Mouse (Mus musculus) heart, embryonic 10.5 days (tissue): ENCODE results near the gene Mok. TPM values are rescaled to one million over a fixed set of nuclear protein-coding genes. Genes with fewer than 3 reads are reported as not detected.

Source experiments
- DNase-seq: peaks from one replicate; pipeline ENCODE4 v3.0.0-alpha.2; 2017; ENCODE audit warnings: low spot score
- H3K27ac ChIP-seq: fragments of 300-500 bp; sonication (generic); 2 replicates; pipeline ENCODE4 v1.5.1; 2016; ENCODE audit warnings: mild to moderate bottlenecking
- H3K27me3 ChIP-seq: fragments of 300-500 bp; sonication (generic); 2 replicates; pipeline ENCODE4 v1.6.1; 2016; ENCODE audit warnings: mild to moderate bottlenecking; ENCODE audit not compliant: poor library complexity, insufficient read depth, severe bottlenecking
- H3K36me3 ChIP-seq: fragments of 300-500 bp; sonication (generic); 2 replicates; pipeline ENCODE4 v1.6.1; 2016; ENCODE audit warnings: mild to moderate bottlenecking, moderate library complexity
- H3K4me1 ChIP-seq: fragments of 300-500 bp; sonication (generic); 2 replicates; pipeline ENCODE4 v1.6.1; 2016; ENCODE audit warnings: mild to moderate bottlenecking
- H3K4me3 ChIP-seq: fragments of 300-500 bp; sonication (generic); 2 replicates; pipeline ENCODE4 v1.5.1; 2016; ENCODE audit warnings: mild to moderate bottlenecking, moderate library complexity
- H3K9me3 ChIP-seq: fragments of 300-500 bp; sonication (generic); 2 replicates; pipeline ENCODE4 v1.6.1; 2016; ENCODE audit warnings: mild to moderate bottlenecking, moderate library complexity
- WGBS: fragments of 180-500 bp; shearing (Covaris S2); methylation state at CpG from one replicate; pipeline ENCODE4 v1.1.7; 2016; 5-methylcytosine and 5-hydroxymethylcytosine counted together
- polyA plus RNA-seq: library from polyadenylated mRNA; unstranded; fragments of >200 nt; fragmentation: Nextera tagmentation; extraction: Ambion mirVana; gene quantifications from 2 replicates; pipeline ENCODE4 v1.2.1, GENCODE M21; 2016

Gene Mok
- polyA plus RNA-seq, 1 experiment from 2014 or later: 4.3 TPM

DNA sequence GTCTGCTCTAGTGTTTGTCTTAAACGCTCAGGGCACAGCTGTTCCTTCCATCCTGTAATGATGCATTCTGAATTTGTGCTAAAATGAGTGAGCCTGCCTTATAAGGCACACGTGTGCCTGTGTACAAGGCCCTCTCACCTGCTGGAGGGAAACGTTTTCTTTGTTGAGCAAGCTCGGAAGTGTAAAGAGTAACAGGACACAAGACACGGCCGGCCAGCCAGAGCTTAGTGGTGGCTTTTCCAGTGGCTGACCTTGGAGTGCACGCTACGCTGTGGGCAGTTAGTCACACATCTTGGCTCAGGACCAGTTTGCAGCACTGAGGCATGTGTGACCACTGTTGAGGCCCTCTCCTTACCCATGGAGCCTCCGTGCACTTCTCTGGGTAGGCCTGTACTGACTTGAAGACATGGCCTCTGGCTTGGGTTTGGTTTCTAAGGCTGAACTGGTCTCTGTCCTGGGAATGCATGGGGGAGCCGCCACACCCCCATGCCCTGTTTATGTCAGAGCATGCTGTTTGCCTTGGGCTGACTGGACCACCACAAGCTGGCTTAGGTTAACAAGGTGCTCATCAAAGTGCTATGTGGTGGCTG is 42.8 kb downstream of the Mok start:
- H3K27me3 ChIP-seq: no peaks in the 10 kb centered on the region
- H3K27ac ChIP-seq: no peak overlapping the region
- no peak for DNase-seq
- 94% methylated on average over 10 of the region's 10 CpGs for WGBS
- H3K4me1 ChIP-seq: peaks cover 38% of the 10 kb centered on the region
- H3K4me3 ChIP-seq: no peak overlapping the region
- no peaks in the 10 kb centered on the region for H3K9me3 ChIP-seq
- peaks cover 11% of the 10 kb centered on the region for H3K36me3 ChIP-seq

- 83% methylated on average over 6 of the region's 6 CpGs for WGBS
These were observed 43.5 kb downstream of the Mok start for GRCm38 (mm10) chr12:110797202-110797601.

DNA sequence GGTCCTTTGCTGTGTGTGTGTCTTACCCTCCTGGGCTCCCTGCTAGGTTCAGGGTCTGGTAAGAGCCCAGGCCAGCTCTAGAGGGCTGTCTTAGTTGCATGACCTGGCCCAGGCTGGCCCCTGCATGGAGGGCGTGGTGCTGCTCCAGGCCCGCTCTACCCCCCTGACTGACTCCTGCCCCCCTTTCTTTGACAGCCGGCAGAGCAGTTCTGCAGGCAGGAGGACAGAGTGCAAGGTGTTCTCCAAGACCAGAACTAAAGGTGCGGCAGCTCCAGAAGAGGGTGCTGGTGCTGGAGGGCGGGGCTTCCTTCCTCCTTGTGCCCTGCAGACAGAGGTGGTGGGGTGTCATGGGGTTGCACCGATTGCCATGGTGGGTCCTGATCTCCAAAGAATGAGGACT is 44.0 kb downstream of the Mok start:
- DNase-seq: no peak
- Histone ChIP-seq H3K27ac (no peak overlapping the region), H3K36me3 (peaks cover 14% of the 10 kb centered on the region), H3K9me3 (no peaks in the 10 kb centered on the region), H3K27me3 (no peaks in the 10 kb centered on the region), H3K4me1 (peaks cover 31% of the 10 kb centered on the region), H3K4me3 (no peak overlapping the region)
- 86% methylated on average over 6 of the region's 6 CpGs for WGBS

More at GRCm38 (mm10) chr12:110797202-110797601, 43.5 kb downstream of the Mok start:
- no peak overlapping the region for H3K4me3 ChIP-seq
- peaks cover 14% of the 10 kb centered on the region for H3K36me3 ChIP-seq
- H3K27me3 ChIP-seq: no peaks in the 10 kb centered on the region
- H3K4me1 ChIP-seq: peaks cover 32% of the 10 kb centered on the region
- H3K9me3 ChIP-seq: no peaks in the 10 kb centered on the region
- H3K27ac ChIP-seq: no peak overlapping the region
- no peak for DNase-seq

DNA sequence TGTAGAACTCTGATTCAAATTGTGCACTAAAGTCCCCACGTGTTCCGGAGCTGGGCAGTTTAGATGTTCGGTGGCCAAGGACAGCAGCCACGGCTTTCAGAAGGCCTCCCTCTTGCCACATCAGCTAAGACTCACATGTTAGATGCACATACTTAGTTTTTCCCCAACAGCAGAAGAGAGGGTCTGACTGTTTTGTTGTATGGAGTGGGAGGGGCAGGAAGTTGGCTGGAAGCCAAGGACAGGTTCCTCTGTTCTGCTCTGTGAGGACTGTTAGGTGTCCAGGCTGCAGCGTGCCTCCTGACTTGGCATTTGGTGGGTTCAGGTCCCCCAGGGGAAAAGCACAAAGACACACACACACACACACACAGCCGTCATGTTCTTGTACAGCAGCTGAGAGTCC is 45.7 kb downstream of the Mok start:
- WGBS: 88% methylated on average over 6 of the region's 6 CpGs

DNA sequence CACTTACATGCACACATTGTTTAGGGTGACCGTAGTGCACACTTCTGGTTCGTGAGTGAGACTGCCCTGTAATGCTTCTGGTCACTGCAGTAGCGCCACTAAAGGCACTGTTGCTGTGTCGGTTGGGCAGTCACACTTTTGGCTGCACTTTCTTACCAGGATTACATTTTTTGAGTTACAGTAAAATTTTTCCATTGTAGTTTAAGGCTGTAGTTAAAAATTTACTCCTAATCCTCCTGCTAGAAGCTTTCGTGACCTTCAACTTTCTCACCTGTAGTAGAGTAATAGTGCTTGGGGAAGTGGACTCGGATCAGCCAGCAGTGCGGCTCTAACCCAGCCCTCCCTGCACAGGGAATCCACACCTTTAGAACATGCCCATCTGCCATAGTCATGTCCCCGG is 49.7 kb downstream of the Mok start:
- no peak overlapping the region for H3K27ac ChIP-seq
- H3K4me1 ChIP-seq: peaks cover 15% of the 10 kb centered on the region; the same call in 1 of the 2 replicates
- H3K36me3 ChIP-seq: peaks cover 9% of the 10 kb centered on the region
- no peaks in the 10 kb centered on the region for H3K9me3 ChIP-seq
- no peak for DNase-seq
- WGBS: 92% methylated on average over 8 of the region's 8 CpGs
- no peaks in the 10 kb centered on the region for H3K27me3 ChIP-seq
- H3K4me3 ChIP-seq: no peak overlapping the region

More for the DNA sequence above, 45.7 kb downstream of the Mok start:
- no peaks in the 10 kb centered on the region for H3K9me3 ChIP-seq
- H3K27me3 ChIP-seq: no peaks in the 10 kb centered on the region
- no peak overlapping the region for H3K27ac ChIP-seq
- no peak overlapping the region for H3K4me3 ChIP-seq
- DNase-seq: no peak
- H3K36me3 ChIP-seq: peaks cover 14% of the 10 kb centered on the region
- H3K4me1 ChIP-seq: peaks cover 23% of the 10 kb centered on the region

GRCm38 (mm10) chr12:110790580-110790979 is 50.2 kb downstream of the Mok start:
- peaks cover 9% of the 10 kb centered on the region for H3K36me3 ChIP-seq
- H3K4me3 ChIP-seq: no peak overlapping the region
- H3K27me3 ChIP-seq: no peaks in the 10 kb centered on the region
- no peaks in the 10 kb centered on the region for H3K9me3 ChIP-seq
- peaks cover 15% of the 10 kb centered on the region; the same call in 1 of the 2 replicates for H3K4me1 ChIP-seq
- H3K27ac ChIP-seq: no peak overlapping the region
- no peak for DNase-seq
- WGBS: 89% methylated on average over 4 of the region's 4 CpGs

- H3K36me3 ChIP-seq: peaks cover 15% of the 10 kb centered on the region; the same call in 1 of the 2 replicates
- WGBS: 88% methylated on average over 4 of the region's 4 CpGs
- no peak overlapping the region for H3K4me3 ChIP-seq
- peaks cover 14% of the 10 kb centered on the region for H3K4me1 ChIP-seq
- H3K9me3 ChIP-seq: no peaks in the 10 kb centered on the region
- H3K27me3 ChIP-seq: no peaks in the 10 kb centered on the region
- DNase-seq: no peak
- no peak overlapping the region for H3K27ac ChIP-seq
These were observed 54.5 kb downstream of the Mok start for GRCm38 (mm10) chr12:110786243-110786642.

GRCm38 (mm10) chr12:110784211-110784610 is 56.5 kb downstream of the Mok start:
- Histone ChIP-seq H3K9me3 (no peaks in the 10 kb centered on the region), H3K4me1 (peaks cover 8% of the 10 kb centered on the region), H3K27me3 (no peaks in the 10 kb centered on the region), H3K4me3 (no peak overlapping the region), H3K27ac (no peak overlapping the region), H3K36me3 (peaks cover 29% of the 10 kb centered on the region; the same call in 1 of the 2 replicates)
- 81% methylated on average over 2 of the region's 2 CpGs for WGBS
- DNase-seq: no peak

- Histone ChIP-seq H3K4me1 (peaks cover 14% of the 10 kb centered on the region), H3K9me3 (no peaks in the 10 kb centered on the region), H3K27me3 (no peaks in the 10 kb centered on the region), H3K4me3 (no peak overlapping the region), H3K36me3 (peaks cover 31% of the 10 kb centered on the region; the same call in 1 of the 2 replicates), H3K27ac (no peak overlapping the region)
- no peak for DNase-seq
- WGBS: 72% methylated on average over 1 of the region's 1 CpGs
These were observed 58.5 kb downstream of the Mok start for GRCm38 (mm10) chr12:110782278-110782677.

GRCm38 (mm10) chr12:110781181-110781580 is 59.6 kb downstream of the Mok start:
- peaks cover 17% of the 10 kb centered on the region for H3K4me1 ChIP-seq
- 84% methylated on average over 8 of the region's 8 CpGs for WGBS
- H3K27ac ChIP-seq: no peak overlapping the region
- H3K36me3 ChIP-seq: peaks cover 31% of the 10 kb centered on the region; the same call in 1 of the 2 replicates
- no peak overlapping the region for H3K4me3 ChIP-seq
- H3K9me3 ChIP-seq: no peaks in the 10 kb centered on the region
- no peak for DNase-seq
- H3K27me3 ChIP-seq: no peaks in the 10 kb centered on the region

DNA sequence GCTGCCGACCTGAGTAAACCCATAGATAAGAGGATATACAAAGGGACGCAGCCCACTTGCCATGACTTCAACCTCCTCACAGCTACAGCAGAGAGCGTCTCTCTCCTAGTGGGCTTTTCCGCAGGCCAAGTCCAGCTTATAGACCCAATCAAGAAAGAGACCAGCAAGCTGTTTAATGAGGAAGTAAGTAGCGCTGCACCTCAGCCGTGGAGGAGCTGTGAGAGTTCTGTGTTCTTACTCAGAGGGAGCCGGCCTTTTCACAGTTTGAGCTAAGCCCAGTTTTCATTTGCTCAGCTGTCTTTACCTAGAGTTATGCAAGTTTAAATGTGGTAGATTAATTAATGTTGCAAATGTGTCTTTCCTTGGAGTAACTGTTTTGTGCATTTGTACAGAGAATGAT is 61.4 kb downstream of the Mok start:
- Histone ChIP-seq H3K27ac (no peak overlapping the region), H3K4me1 (peaks cover 20% of the 10 kb centered on the region), H3K4me3 (no peak overlapping the region), H3K27me3 (no peaks in the 10 kb centered on the region), H3K9me3 (no peaks in the 10 kb centered on the region), H3K36me3 (peaks cover 26% of the 10 kb centered on the region; the same call in 1 of the 2 replicates)
- no peak for DNase-seq
- WGBS: 74% methylated on average over 7 of the region's 7 CpGs

- H3K27ac ChIP-seq: no peak overlapping the region
- 84% methylated on average over 5 of the region's 5 CpGs for WGBS
- no peak for DNase-seq
- no peaks in the 10 kb centered on the region for H3K9me3 ChIP-seq
- peaks cover 24% of the 10 kb centered on the region; the same call in 1 of the 2 replicates for H3K36me3 ChIP-seq
- H3K27me3 ChIP-seq: no peaks in the 10 kb centered on the region
- H3K4me3 ChIP-seq: no peak overlapping the region
- H3K4me1 ChIP-seq: peaks cover 18% of the 10 kb centered on the region
These were observed 62.9 kb downstream of the Mok start for GRCm38 (mm10) chr12:110777853-110778252.

DNA sequence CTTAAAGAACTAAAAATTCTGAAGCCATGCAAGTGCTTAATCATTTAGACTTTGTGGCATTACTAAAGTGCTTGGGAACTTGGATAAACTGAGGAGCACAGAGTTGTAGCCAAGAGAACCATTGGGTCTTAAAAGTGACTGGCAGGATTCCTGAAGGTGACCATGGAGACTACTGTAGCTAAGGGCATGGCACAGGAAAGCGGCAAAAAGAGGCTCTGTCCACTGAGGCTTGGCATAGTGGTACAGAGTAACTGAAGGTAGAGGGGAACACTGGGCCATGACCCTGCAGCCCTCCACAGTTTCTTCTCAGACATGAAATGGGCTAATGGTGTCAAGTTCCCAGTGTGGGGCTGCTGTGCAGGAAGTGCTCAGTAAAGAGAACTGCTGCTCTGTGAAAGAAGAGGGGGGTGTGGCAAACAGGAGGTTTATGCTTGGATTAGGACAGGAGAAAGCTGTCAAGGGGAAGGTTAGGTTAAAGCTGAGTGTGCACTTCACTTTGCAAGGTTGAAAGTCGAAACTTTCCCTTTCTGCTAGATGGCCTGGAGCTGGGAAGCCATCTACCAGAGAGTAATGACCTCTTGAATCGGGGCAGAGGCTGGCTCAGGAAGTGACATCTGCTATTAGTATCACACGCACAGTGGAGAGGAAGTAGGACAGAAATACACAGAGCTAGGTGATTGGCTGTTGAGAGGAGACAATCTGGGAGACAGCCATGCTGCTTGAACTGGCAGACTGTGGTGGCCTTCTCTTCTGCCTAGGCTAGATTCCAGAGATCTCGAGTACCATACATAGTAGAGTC is 64.9 kb downstream of the Mok start:
- H3K27me3 ChIP-seq: no peaks in the 10 kb centered on the region
- WGBS: 69% methylated on average over 5 of the region's 5 CpGs
- H3K4me1 ChIP-seq: peaks cover 20% of the 10 kb centered on the region
- H3K36me3 ChIP-seq: peaks cover 14% of the 10 kb centered on the region; the same call in 1 of the 2 replicates
- H3K27ac ChIP-seq: 0 out of 2 replicates have a peak overlapping the region, but pooled peaks have one; percentile 24
- no peak overlapping the region for H3K4me3 ChIP-seq
- H3K9me3 ChIP-seq: no peaks in the 10 kb centered on the region
- DNase-seq: no peak
